Mouse (Mus musculus) heart, postnatal 25 days (tissue): ENCODE measurements at regions not wholly inside any gene's neighbourhood (a gene's known extent, or its start where the extent isn't known, plus 50 kb on each side); places are given as distances from the start of the nearest gene placed in this dataset.

Experiments
- DNase-seq: peaks from one replicate; pipeline ENCODE4 v3.0.0; 2022; ENCODE audit warnings: low spot score
- intact Hi-C: fragments of 180-260 bp; cut with DNase I; formaldehyde crosslinking; loops from one replicate; pipeline ENCODE4 v1.15.1; 2025

- intact Hi-C loops, result no loop called here
- DNase-seq, result no peak
These were observed 313.3 kb upstream of the Htr2a start for GRCm38 (mm10) chr14:74327291-74327690.

- intact Hi-C loops, result no loop called here
- no peak for DNase-seq
These were observed 289.9 kb upstream of the Htr2a start for GRCm38 (mm10) chr14:74350751-74351150.

DNA sequence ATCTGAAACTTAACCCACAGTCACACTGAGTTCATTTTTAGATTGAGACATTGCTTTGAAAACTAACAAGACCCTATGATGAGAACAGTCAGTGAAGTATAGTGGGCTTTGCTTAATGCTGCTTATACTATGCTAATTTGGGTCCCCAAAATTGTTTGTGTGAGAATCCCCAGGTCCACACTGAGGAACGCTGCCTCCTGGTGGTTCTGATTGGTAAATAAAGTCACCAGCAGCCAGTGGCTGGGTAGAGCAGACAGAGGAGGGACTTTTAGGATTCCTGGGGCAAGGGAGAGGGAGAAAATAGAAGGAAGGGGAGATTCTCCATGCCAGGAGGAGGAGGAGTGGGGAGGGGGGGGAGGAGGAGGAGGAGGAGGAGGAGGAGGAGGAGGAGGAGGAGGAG lies 288.4 kb upstream of the Htr2a start:
- no peak for DNase-seq
- intact Hi-C loops, result no loop called here

- no peak for DNase-seq
- intact Hi-C loops, result no loop called here
These were observed 281.8 kb upstream of the Htr2a start for GRCm38 (mm10) chr14:74358730-74359444.

- no peak for DNase-seq
- intact Hi-C loops, result no loop called here
These were observed 280.7 kb upstream of the Htr2a start for GRCm38 (mm10) chr14:74359663-74360552.

DNA sequence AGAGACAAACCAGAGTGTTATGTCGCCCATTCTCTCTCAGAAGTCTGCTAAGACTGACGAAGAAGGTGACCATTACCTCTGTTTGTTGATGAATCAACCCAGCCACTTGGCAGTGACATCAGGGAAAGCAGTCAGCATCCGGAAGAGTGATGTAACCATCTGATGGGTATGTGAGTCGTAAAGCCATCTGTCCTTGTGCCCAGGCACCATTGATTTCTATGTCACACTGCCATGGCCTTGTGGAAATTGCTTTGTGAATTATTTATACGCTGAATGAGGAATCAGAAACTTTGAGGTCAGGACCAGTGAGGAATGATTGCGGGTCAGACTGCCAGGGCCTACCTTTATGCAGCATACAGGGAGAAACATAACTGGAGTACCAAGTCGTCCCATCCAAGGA lies 256.2 kb upstream of the Htr2a start:
- DNase-seq, result no peak
- intact Hi-C loops, result no loop called here

DNA sequence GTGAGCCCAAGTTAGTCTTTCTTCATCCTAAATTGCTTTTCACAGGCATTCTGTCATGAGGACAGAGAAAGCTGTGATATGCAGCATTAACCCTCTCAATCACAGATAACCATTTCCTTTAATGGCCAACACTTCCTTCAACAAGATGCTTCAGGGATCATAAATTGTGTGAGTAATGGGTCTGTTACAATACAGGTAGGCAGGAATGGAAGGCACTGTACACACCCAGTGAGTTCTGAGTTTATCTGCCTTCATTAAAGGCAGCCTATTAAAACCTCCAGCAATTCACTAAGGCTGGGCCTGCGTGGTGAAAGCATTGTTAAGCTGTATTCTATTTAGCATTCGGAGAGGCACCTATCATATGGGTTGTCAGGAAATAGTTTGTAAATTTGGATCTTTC lies 248.2 kb upstream of the Htr2a start:
- no peak for DNase-seq
- intact Hi-C loops, result no loop called here

- intact Hi-C loops, result no loop called here
- DNase-seq, result no peak
These were observed 243.4 kb upstream of the Htr2a start for GRCm38 (mm10) chr14:74397202-74397601.

DNA sequence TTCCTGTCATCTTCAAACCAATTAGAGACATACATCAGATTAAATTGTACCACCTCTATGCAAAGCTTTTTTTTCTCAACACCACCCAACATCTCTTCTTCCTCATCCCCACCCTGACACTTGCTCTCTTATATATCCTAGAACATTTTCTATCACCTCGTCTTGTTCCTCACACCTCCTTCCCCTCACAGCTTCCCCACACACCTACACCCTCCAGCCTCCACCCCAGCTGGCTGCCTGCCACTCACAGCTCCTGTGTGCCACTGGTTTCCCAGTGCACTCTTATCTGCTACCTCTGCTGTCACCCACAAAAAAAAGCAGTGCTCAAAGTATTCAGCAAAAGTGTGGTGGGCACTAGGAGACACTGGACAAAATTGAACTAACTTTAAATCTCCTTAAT lies 231.2 kb upstream of the Htr2a start:
- DNase-seq, result no peak
- intact Hi-C loops, result no loop called here

DNA sequence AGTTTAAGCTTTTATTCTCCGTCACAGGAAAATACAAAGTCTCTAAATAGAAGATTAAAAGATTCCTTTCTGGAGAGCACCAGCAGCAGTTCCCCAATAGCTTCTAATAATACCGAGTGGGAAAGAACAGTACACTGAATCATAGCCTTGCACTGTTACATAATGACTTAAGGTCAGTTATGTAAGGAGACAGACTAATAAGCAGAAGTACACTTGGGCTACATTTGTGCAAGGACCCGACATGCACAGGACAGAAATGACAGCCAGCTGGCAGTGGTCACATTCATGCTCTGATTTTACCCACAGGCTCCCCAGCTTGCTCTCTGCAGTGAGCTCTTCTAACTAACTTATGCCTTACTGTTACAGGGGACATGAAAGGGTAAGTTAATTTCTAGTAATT lies 212.4 kb upstream of the Htr2a start:
- intact Hi-C loops, result no loop called here
- no peak for DNase-seq

GRCm38 (mm10) chr14:74464027-74464682 lies 176.5 kb upstream of the Htr2a start:
- intact Hi-C loops, result no loop called here
- no peak for DNase-seq

DNA sequence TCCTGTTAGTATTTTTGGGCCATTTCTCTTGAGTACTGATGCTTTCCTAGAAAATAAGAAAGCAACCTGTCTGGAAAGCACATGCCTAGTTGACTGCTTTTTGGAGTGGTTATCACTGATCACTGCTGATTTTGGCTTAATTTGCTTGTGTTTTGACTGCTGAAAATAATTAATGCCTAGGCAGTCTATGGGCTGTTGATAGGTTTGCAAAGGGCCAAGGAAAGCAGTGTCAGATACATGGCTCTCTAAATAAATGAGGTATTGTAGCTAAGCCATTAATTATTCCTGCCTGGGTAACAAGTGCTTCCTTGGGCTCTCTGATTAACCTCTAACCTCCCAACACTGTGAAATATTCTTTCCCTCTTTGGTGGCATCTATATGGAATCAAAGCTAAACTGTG lies 145.1 kb upstream of the Htr2a start:
- intact Hi-C loops, result no loop called here
- DNase-seq, result no peak

DNA sequence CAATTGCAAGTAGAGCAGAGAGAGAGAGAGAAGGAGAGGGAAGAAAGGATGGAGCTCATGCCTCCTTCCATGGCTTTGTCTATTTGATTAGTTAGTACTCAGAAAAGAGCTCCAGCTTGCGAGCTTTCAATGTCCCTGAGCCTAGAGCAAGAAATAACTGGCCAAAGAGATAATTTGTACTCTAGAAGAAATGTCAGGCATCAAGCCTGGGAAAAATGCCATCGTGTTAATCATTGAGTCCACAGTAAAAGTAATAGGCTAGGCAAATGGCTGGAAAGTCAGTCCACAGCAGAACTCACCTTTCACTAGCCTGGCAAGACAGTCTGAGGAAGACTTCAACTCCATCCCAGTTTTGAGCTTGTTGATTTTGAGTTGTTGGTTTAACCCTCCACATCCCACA lies 129.1 kb upstream of the Htr2a start:
- DNase-seq, result no peak
- intact Hi-C loops, result no loop called here

GRCm38 (mm10) chr14:74516451-74516850 lies 124.2 kb upstream of the Htr2a start:
- DNase-seq, result no peak
- intact Hi-C loops, result no loop called here

- no peak for DNase-seq
- intact Hi-C loops, result no loop called here
These were observed 121.1 kb upstream of the Htr2a start for GRCm38 (mm10) chr14:74519531-74519930.

- intact Hi-C loops, result no loop called here
- no peak for DNase-seq
These were observed 119.0 kb upstream of the Htr2a start for GRCm38 (mm10) chr14:74521669-74522068.

GRCm38 (mm10) chr14:74527246-74527645 lies 113.4 kb upstream of the Htr2a start:
- intact Hi-C loops, result no loop called here
- DNase-seq, result no peak

DNA sequence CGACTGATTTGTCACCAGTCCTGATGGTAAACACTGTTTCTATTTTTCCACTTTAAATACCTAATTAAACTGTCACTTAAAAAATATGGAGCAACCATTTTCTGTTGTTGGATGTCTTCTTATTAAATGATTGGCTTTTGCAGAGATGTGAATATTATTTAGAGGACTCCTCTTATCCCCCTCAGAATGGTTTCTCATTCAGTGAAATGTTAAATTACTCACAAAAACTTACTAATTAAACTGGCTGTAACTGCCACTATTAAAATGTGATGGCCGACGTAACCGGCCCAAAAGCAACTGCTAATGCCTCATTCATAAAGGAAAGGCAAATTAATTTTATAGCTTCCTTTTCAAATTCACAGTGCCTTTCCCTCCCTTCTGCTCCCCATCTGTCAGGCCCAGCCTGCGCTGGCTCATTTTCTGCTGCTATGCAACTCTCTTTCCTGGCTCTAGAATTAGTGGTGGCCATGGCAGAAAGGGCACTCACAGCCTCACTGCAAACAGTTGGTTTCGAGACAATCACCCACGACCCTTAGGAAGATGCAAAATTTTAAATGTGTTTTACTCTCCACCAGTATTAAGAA lies 111.2 kb upstream of the Htr2a start:
- no peak for DNase-seq
- intact Hi-C loops, result no loop called here

DNA sequence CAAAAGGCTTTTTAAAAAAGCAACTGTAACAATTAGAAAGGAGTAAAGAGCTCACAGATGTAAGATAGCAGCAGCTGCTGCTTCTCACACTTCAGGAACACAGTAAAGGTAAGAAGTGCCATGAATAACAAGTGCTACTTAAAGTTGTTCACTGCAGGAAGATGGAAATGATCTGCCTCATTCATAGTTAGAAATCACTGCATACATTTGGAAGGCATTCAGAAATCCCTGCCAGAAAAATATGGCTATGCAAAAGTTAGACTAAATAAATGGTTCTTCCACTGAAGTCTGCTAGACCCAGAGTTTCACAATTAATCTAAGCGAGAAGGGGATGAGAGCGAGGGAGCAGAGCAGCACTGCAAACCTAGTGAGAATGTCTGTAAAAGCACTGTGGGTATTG lies 102.5 kb upstream of the Htr2a start:
- DNase-seq, result no peak
- intact Hi-C loops, result no loop called here

DNA sequence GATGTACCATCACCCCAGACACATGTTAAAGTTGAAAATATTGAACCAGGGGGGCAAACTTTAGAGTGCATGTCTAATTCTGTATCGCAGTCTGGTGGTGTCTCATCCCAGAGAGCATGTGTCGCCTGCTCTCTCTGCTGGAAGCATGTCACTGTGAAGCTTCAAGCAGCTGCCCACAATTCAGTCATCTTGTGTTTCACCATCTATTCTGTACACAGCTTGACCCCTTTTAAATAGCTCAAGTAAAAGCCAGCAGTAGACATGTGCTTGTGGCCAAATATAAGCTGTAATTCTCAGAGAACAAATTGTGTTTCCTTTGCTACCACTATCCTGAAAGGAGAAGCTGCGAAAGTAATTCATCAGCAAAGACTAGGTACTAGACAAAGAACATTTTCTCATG lies 96.6 kb upstream of the Htr2a start:
- intact Hi-C loops, result no loop called here
- no peak for DNase-seq

- DNase-seq, result no peak
- intact Hi-C loops, result no loop called here
These were observed 89.5 kb upstream of the Htr2a start for GRCm38 (mm10) chr14:74551091-74551490.
